Mouse (Mus musculus): ENCODE data around the gene Klk1b24.

DNA sequence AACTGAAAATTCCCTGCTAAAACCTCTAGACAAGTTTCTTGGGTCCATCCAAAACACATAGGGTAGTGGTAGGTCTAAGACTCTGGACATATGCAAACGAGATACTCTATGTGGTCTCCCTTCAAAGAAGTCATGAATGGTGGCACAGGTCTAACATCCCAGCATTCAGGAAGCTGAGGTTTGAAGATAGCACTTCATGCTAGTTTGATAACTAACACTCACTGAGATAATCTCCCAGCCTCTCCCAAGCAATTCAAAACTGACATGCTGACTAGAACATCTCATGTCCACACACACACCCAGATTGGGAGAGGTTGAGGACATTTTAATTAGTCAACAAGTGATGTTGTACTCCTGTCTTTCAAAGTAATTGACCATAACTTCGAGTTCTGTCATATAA is 51.9 kb downstream of the Klk1b24 start:
- no peak for TF ChIP-seq POLR2A (IDR thresholded peaks at IDR 0.05; ENCODE audit: control insufficient read depth, low read depth, low read length)
- no peak for TF ChIP-seq CTCF (IDR thresholded peaks at IDR 0.05; ENCODE audit: control insufficient read depth, insufficient read depth, insufficient replicate concordance, low read depth, low read length)

Measured in testis, adult 2 months (tissue).